ENCODE assay signal across 9 mouse cellular contexts in the genomic region with DNA sequence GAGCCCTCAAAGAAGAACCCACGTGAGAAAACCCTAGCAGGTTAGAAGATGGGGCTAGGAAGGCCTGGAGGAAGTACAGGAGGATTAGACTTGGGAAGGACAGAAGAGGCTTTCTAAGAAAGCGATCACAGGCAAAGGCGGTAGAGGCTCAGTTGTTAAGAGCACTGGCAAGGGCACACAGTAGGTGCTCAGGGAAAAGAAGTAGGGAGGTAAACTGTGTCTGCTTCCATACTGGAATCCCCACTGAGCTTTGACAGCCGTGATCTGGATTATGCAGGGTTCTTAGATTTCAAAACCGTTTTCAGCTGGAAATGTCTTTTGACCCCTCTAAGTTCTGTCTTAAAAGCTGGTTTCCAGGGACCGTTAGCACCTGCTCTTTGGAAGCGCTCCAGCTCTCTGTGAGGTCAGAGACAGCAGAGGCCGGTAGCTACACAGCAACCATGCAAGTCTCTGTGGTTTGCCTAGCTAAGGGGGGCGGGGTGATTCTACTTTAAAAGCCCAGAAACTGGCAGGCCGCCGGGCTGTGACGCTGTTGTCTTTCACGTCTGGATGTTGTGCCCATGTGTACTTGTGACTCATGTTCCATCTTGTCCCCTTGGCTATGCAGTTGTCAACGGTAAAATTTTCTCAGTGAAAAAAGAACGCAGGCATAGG. TPM values are rescaled to one million over a fixed set of nuclear protein-coding genes. Genes with fewer than 3 reads are reported as not detected.
DNase-seq lines count a peak whose midpoint lies in the region; ATAC-seq and TF ChIP-seq lines count a peak whose summit lies in the region.
"Had no signal": no experiment of that assay in that cellular context is flagged by ENCODE, and none has a peak within 500 bp of the region (broad histone marks: within the 10 kb centered on the region; RNA-seq: fewer than 3 reads in every experiment).

No protein-coding gene starts in this region.

- no peak for TF ChIP-seq CTCF in lung, embryonic 14.5 days (IDR thresholded peaks at IDR 0.05; ENCODE audit: low read depth)
- no peak for TF ChIP-seq CTCF in lung, postnatal 0 days (IDR thresholded peaks at IDR 0.05)

- 56% methylated on average over 15 of the region's 15 CpGs for WGBS in lung, embryonic 14.5 days
- WGBS in lung, postnatal 0 days: 52% methylated on average over 15 of the region's 15 CpGs

- no peak for TF ChIP-seq EP300 in lung, postnatal 0 days (IDR thresholded peaks at IDR 0.05)

- H3K4me1 ChIP-seq in lung, embryonic 14.5 days (ENCODE audit: insufficient read depth): no peaks in the 10 kb centered on the region
- H3K4me1 ChIP-seq in lung, postnatal 0 days (ENCODE audit: insufficient read depth, low read depth, low read length): no peaks in the 10 kb centered on the region

- H3K27ac ChIP-seq in lung, embryonic 14.5 days (ENCODE audit: low read depth): no peak overlapping the region
- no peak overlapping the region for H3K27ac ChIP-seq in lung, postnatal 0 days (ENCODE audit: low read length)

- H3K4me2 ChIP-seq in lung, embryonic 14.5 days: no peak overlapping the region
- no peak overlapping the region for H3K4me2 ChIP-seq in lung, postnatal 0 days (replicated peaks; ENCODE audit: low read depth, low read length)

- no peaks in the 10 kb centered on the region for H3K9me3 ChIP-seq in lung, embryonic 14.5 days (ENCODE audit: low read depth, low read length)
- no peaks in the 10 kb centered on the region for H3K9me3 ChIP-seq in lung, postnatal 0 days (ENCODE audit: low read length)

- no peaks in the 10 kb centered on the region for H3K27me3 ChIP-seq in lung, embryonic 14.5 days (ENCODE audit: insufficient read depth, low read length)
- no peaks in the 10 kb centered on the region for H3K27me3 ChIP-seq in lung, postnatal 0 days (replicated peaks; ENCODE audit: insufficient read depth, low read length)

- H3K4me3 ChIP-seq in lung, embryonic 14.5 days (ENCODE audit: low read depth, low read length): no peak overlapping the region
- H3K4me3 ChIP-seq in lung, postnatal 0 days (ENCODE audit: low read depth, low read length): no peak overlapping the region
- H3K4me3 ChIP-seq: myocyte had no signal

- no peak overlapping the region for H3K9ac ChIP-seq in lung, embryonic 14.5 days
- H3K9ac ChIP-seq in lung, postnatal 0 days (replicated peaks; ENCODE audit: low read depth): no peak overlapping the region

- no peak for ATAC-seq in lung, embryonic 14.5 days (ENCODE audit: insufficient read depth)
- ATAC-seq in lung, postnatal 0 days: no peak
- peak; percentile 61; the same call in 1 of the 2 replicates for ATAC-seq in monocyte, adult 5-6 weeks (replicated peaks; ENCODE audit: insufficient number of reproducible peaks, low FRiP score, low TSS enrichment, poor library complexity, severe bottlenecking)

- DNase-seq in lung, embryonic 14.5 days: peak; percentile 20
- no peak for DNase-seq in lung, postnatal 0 days (ENCODE audit: low spot score)
- DNase-seq in adrenal gland, adult 8-10 months: peak; percentile 62
- peak; percentile 25 to 43 for DNase-seq in kidney, postnatal 25 days
- DNase-seq in thymus, postnatal 0 days (ENCODE audit: low spot score): peak; percentile 91
- no peak for DNase-seq in neural tube, embryonic 10.5 days (ENCODE audit: extremely low spot score, low spot score)
- no peak for DNase-seq in yolk sac, embryonic 10.5 days (ENCODE audit: low spot score)

- H3K36me3 ChIP-seq in lung, embryonic 14.5 days (ENCODE audit: insufficient read depth): no peaks in the 10 kb centered on the region
- no peaks in the 10 kb centered on the region for H3K36me3 ChIP-seq in lung, postnatal 0 days (ENCODE audit: insufficient read depth, low read length)

RNA-seq across cellular contexts. Expression of a gene that starts 43.8 kb away (rescaled TPM):
- polyA plus RNA-seq in lung, embryonic 14.5 days (2014; fragmentation: Nextera tagmentation; extraction: Ambion mirVana): 88.6 and 92.5 TPM in 2 replicates
- 42.2 and 45.1 TPM in 2 replicates for polyA plus RNA-seq in lung, postnatal 0 days (2015; fragmentation: Nextera tagmentation; extraction: Ambion mirVana)
- total RNA-seq in adrenal gland, adult 8-10 months (2022): 10 to 100 TPM; 63.0 to 74.9 (median 71.5) TPM
- 104 to 126 TPM (median 115 TPM) in 3 replicates for total RNA-seq in monocyte, adult 5-6 weeks (2017)
- 81.6 and 83.6 TPM in 2 replicates for polyA plus RNA-seq in thymus, postnatal 0 days (2015; fragmentation: Nextera tagmentation; extraction: Ambion mirVana)

Comparison
In these comparisons a context has a peak if more than half of its experiments do, and no peak if none do; other contexts are left out.
1. DNase-seq: peak in lung, embryonic 14.5 days (single experiment), adrenal gland, adult 8-10 months (single experiment), kidney, postnatal 25 days (2 of 2) and thymus, postnatal 0 days (single experiment); none in lung, postnatal 0 days (single experiment), neural tube, embryonic 10.5 days (single experiment) and yolk sac, embryonic 10.5 days (single experiment).